Mouse (Mus musculus) testis, adult 2 months (tissue): ENCODE results near the gene Arhgap27. TPM values are rescaled to one million over a fixed set of nuclear protein-coding genes. Genes with fewer than 3 reads are reported as not detected.

ENCODE experiments used
- H3K27ac ChIP-seq: fragments of 200-500 bp; 2 replicates; pipeline ENCODE4 v1.5.1; 2012; ENCODE audit warnings: low read depth, low read length; ENCODE audit not compliant: control insufficient read depth, insufficient read depth
- H3K27me3 ChIP-seq: fragments of 200-500 bp; 2 replicates; pipeline ENCODE4 v1.6.1; 2012; ENCODE audit warnings: mild to moderate bottlenecking, low read length, moderate library complexity; ENCODE audit not compliant: control insufficient read depth, insufficient read depth
- H3K36me3 ChIP-seq: fragments of 200-500 bp; 2 replicates; pipeline ENCODE4 v1.6.1; 2012; ENCODE audit warnings: mild to moderate bottlenecking, low read length; ENCODE audit not compliant: control insufficient read depth, insufficient read depth
- H3K4me1 ChIP-seq: fragments of 200-500 bp; 2 replicates; pipeline ENCODE4 v1.6.1; 2012; ENCODE audit warnings: low read length; ENCODE audit not compliant: control insufficient read depth, insufficient read depth
- H3K4me3 ChIP-seq: fragments of 200-500 bp; 2 replicates; pipeline ENCODE4 v1.5.1; 2012; ENCODE audit warnings: low read depth, mild to moderate bottlenecking, low read length, moderate library complexity, mixed read lengths; ENCODE audit not compliant: control insufficient read depth
- CTCF ChIP-seq: fragments of 200-500 bp; IDR thresholded peaks from 2 replicates; pipeline ENCODE4 v1.5.1; 2012; ENCODE audit warnings: low read depth, mild to moderate bottlenecking, inconsistent platforms, low read length, moderate library complexity; ENCODE audit not compliant: control insufficient read depth, insufficient read depth, insufficient replicate concordance
- POLR2A ChIP-seq: fragments of 200-500 bp; IDR thresholded peaks from 2 replicates; pipeline ENCODE4 v1.6.1; 2012; ENCODE audit warnings: low read depth, mild to moderate bottlenecking, inconsistent platforms, low read length, moderate library complexity; ENCODE audit not compliant: control insufficient read depth
- polyA plus RNA-seq: library from polyadenylated mRNA; depleted of rRNA; stranded (reverse); fragments of >200 nt; gene quantifications from 2 replicates; pipeline ENCODE4 v1.2.3, GENCODE M21; 2012

The Arhgap27 gene
- polyA plus RNA-seq, 1 experiment, result 1.0 TPM

GRCm38 (mm10) chr11:103405814-103406213 is 42.3 kb upstream of the Arhgap27 start:
- H3K36me3 ChIP-seq, result no peaks in the 10 kb centered on the region
- TF ChIP-seq POLR2A (no peak), CTCF (no peak)
- H3K27ac ChIP-seq, result no peak overlapping the region
- H3K27me3 ChIP-seq, result no peaks in the 10 kb centered on the region
- H3K4me1 ChIP-seq, result no peaks in the 10 kb centered on the region
- no peak overlapping the region for H3K4me3 ChIP-seq

- Histone ChIP-seq H3K27me3 (no peaks in the 10 kb centered on the region), H3K4me1 (no peaks in the 10 kb centered on the region), H3K36me3 (no peaks in the 10 kb centered on the region), H3K4me3 (no peak overlapping the region), H3K27ac (no peak overlapping the region)
- no peak for TF ChIP-seq CTCF
- TF ChIP-seq POLR2A, result no peak
These were observed 41.1 kb upstream of the Arhgap27 start for GRCm38 (mm10) chr11:103404618-103405017.

GRCm38 (mm10) chr11:103403776-103404175 is 40.3 kb upstream of the Arhgap27 start:
- no peaks in the 10 kb centered on the region for H3K36me3 ChIP-seq
- TF ChIP-seq CTCF (no peak), POLR2A (no peak)
- H3K27me3 ChIP-seq, result no peaks in the 10 kb centered on the region
- no peak overlapping the region for H3K27ac ChIP-seq
- no peaks in the 10 kb centered on the region for H3K4me1 ChIP-seq
- H3K4me3 ChIP-seq, result no peak overlapping the region

- Histone ChIP-seq H3K36me3 (no peaks in the 10 kb centered on the region), H3K4me3 (no peak overlapping the region), H3K4me1 (no peaks in the 10 kb centered on the region), H3K27me3 (no peaks in the 10 kb centered on the region), H3K27ac (no peak overlapping the region)
- TF ChIP-seq CTCF, result no peak
- no peak for TF ChIP-seq POLR2A
These were observed 39.2 kb upstream of the Arhgap27 start for GRCm38 (mm10) chr11:103402738-103403137.

GRCm38 (mm10) chr11:103402198-103402597 is 38.7 kb upstream of the Arhgap27 start:
- Histone ChIP-seq H3K4me3 (peak overlapping the region; percentile 18; the same call in 1 of the 2 replicates), H3K4me1 (no peaks in the 10 kb centered on the region), H3K27me3 (no peaks in the 10 kb centered on the region), H3K27ac (no peak overlapping the region), H3K36me3 (no peaks in the 10 kb centered on the region)
- TF ChIP-seq POLR2A (no peak), CTCF (peak; percentile 65; the same call in 1 of the 2 replicates)

GRCm38 (mm10) chr11:103399986-103400385 is 36.5 kb upstream of the Arhgap27 start:
- TF ChIP-seq POLR2A (no peak), CTCF (no peak)
- Histone ChIP-seq H3K36me3 (no peaks in the 10 kb centered on the region; the same call in 1 of the 2 replicates), H3K27me3 (no peaks in the 10 kb centered on the region), H3K4me3 (no peak overlapping the region), H3K4me1 (no peaks in the 10 kb centered on the region), H3K27ac (no peak overlapping the region)

GRCm38 (mm10) chr11:103399050-103399449 is 35.6 kb upstream of the Arhgap27 start:
- H3K27ac ChIP-seq, result no peak overlapping the region
- H3K4me1 ChIP-seq, result no peaks in the 10 kb centered on the region
- no peaks in the 10 kb centered on the region for H3K27me3 ChIP-seq
- TF ChIP-seq CTCF (no peak), POLR2A (no peak)
- H3K36me3 ChIP-seq, result no peaks in the 10 kb centered on the region; the same call in 1 of the 2 replicates
- H3K4me3 ChIP-seq, result no peak overlapping the region

- Histone ChIP-seq H3K27me3 (no peaks in the 10 kb centered on the region), H3K4me1 (no peaks in the 10 kb centered on the region), H3K36me3 (no peaks in the 10 kb centered on the region; the same call in 1 of the 2 replicates), H3K27ac (no peak overlapping the region), H3K4me3 (no peak overlapping the region)
- TF ChIP-seq CTCF, result no peak
- no peak for TF ChIP-seq POLR2A
These were observed 33.2 kb upstream of the Arhgap27 start for GRCm38 (mm10) chr11:103396682-103397081.
